In genomic region chr17:26790269-26791214, GRCm38 (mm10) we compare ENCODE assay signal across 27 mouse cellular contexts. TPM values are rescaled to one million over a fixed set of nuclear protein-coding genes. Genes with fewer than 3 reads are reported as not detected.
A peak's percentile ranks its signal among the peaks of the same experiment; 100 is the strongest.
DNase-seq lines count a peak whose midpoint lies in the region; ATAC-seq lines count a peak whose summit lies in the region.
"Had no signal": no experiment of that assay in that cellular context is flagged by ENCODE, and none has a peak within 500 bp of the region (broad histone marks: within the 10 kb centered on the region; RNA-seq: fewer than 3 reads in every experiment).

No protein-coding gene starts in this region.

- no peak overlapping the region for H3K4me2 ChIP-seq in kidney, embryonic 15.5 days
- H3K4me2 ChIP-seq in hindbrain, embryonic 12.5 days (replicated peaks), result no peak overlapping the region
- H3K4me2 ChIP-seq: embryonic facial prominence, embryonic 15.5 days; liver, embryonic 13.5 days had no signal

- H3K4me3 ChIP-seq in kidney, embryonic 15.5 days (replicated peaks), result no peak overlapping the region
- no peak overlapping the region for H3K4me3 ChIP-seq in hindbrain, embryonic 12.5 days
- H3K4me3 ChIP-seq: embryonic facial prominence, embryonic 15.5 days; limb, embryonic 10.5 days; liver, embryonic 13.5 days; midbrain, embryonic 10.5 days had no signal

- no peaks in the 10 kb centered on the region for H3K4me1 ChIP-seq in kidney, embryonic 15.5 days
- no peaks in the 10 kb centered on the region for H3K4me1 ChIP-seq in hindbrain, embryonic 12.5 days
- H3K4me1 ChIP-seq: embryonic facial prominence, embryonic 15.5 days; limb, embryonic 10.5 days; midbrain, embryonic 10.5 days had no signal

- H3K36me3 ChIP-seq in kidney, embryonic 15.5 days, result peaks cover 74% of the 10 kb centered on the region
- peaks cover 68% of the 10 kb centered on the region for H3K36me3 ChIP-seq in hindbrain, embryonic 12.5 days

- DNase-seq in kidney, adult 11 months, result no peak
- peak; percentile 15 for DNase-seq in spleen, adult 12 weeks (ENCODE audit: low spot score)
- no peak for DNase-seq in spleen, postnatal 4 days (ENCODE audit: low spot score in 2 of 2)
- DNase-seq in urinary bladder, adult 18-20 months (ENCODE audit: low spot score in 2 of 2), result no peak
- DNase-seq: adrenal gland, postnatal 14 days; cerebellum, adult 11 months; cerebellum, postnatal 10 days; embryo, embryonic 11 days; gastrocnemius, postnatal 14 days; heart, postnatal 10 days; kidney, adult 8-10 months; liver, embryonic 13.5 days; retina, postnatal 1 day; right cerebral cortex, postnatal 4 days had no signal

- WGBS in kidney, embryonic 15.5 days, result 80% methylated on average over 11 of the region's 11 CpGs
- WGBS in hindbrain, embryonic 12.5 days, result 91% methylated on average over 11 of the region's 11 CpGs

- H3K27ac ChIP-seq in kidney, embryonic 15.5 days, result no peak overlapping the region
- no peak overlapping the region for H3K27ac ChIP-seq in hindbrain, embryonic 12.5 days
- H3K27ac ChIP-seq: embryonic facial prominence, embryonic 15.5 days; limb, embryonic 10.5 days; liver, embryonic 13.5 days; macrophage; midbrain, embryonic 10.5 days had no signal

- H3K9ac ChIP-seq in kidney, embryonic 15.5 days, result no peak overlapping the region
- H3K9ac ChIP-seq in hindbrain, embryonic 12.5 days, result no peak overlapping the region
- H3K9ac ChIP-seq: embryonic facial prominence, embryonic 15.5 days; liver, embryonic 13.5 days had no signal

- peak; percentile 46; the same call in 1 of the 2 replicates for ATAC-seq in kidney, embryonic 15.5 days (replicated peaks; ENCODE audit: low FRiP score)
- peak; percentile 60 for ATAC-seq in neutrophil, adult 5-6 weeks (ENCODE audit: extremely low read depth, insufficient number of reproducible peaks, low FRiP score, poor library complexity, severe bottlenecking)
- no peak for ATAC-seq in hindbrain, embryonic 12.5 days (ENCODE audit: low FRiP score)
- ATAC-seq: CD4-positive, CD25-positive, alpha-beta regulatory T cell, adult 4 months had no signal

- H3K9me3 ChIP-seq in kidney, embryonic 15.5 days (replicated peaks), result no peaks in the 10 kb centered on the region
- no peaks in the 10 kb centered on the region for H3K9me3 ChIP-seq in hindbrain, embryonic 12.5 days (replicated peaks)
- H3K9me3 ChIP-seq: embryonic facial prominence, embryonic 15.5 days; G1E; limb, embryonic 10.5 days; liver, embryonic 13.5 days; midbrain, embryonic 10.5 days had no signal

- H3K27me3 ChIP-seq in kidney, embryonic 15.5 days, result no peaks in the 10 kb centered on the region
- no peaks in the 10 kb centered on the region for H3K27me3 ChIP-seq in hindbrain, embryonic 12.5 days
- H3K27me3 ChIP-seq: embryonic facial prominence, embryonic 15.5 days; liver, embryonic 13.5 days had no signal

RNA-seq across cellular contexts. Expression of gene Bnip1, which starts 9.7 kb away (rescaled TPM):
- 51.3 and 52.3 TPM in 2 replicates for polyA plus RNA-seq in kidney, embryonic 15.5 days (2015; fragmentation: Nextera tagmentation; extraction: Ambion mirVana)
- 31.8 and 35.1 TPM in 2 replicates for total RNA-seq in neutrophil, adult 5-6 weeks (2017)
- 48.5 and 49.7 TPM in 2 replicates for polyA plus RNA-seq in hindbrain, embryonic 12.5 days (2016; fragmentation: Nextera tagmentation; extraction: Ambion mirVana)

RNA-seq across cellular contexts. Expression of gene Nkx2-5, which starts 54.3 kb away (rescaled TPM):
- not detected in 2 replicates for polyA plus RNA-seq in kidney, embryonic 15.5 days (2015; fragmentation: Nextera tagmentation; extraction: Ambion mirVana)
- not detected in 2 replicates for total RNA-seq in neutrophil, adult 5-6 weeks (2017)
- not detected in 2 replicates for polyA plus RNA-seq in hindbrain, embryonic 12.5 days (2016; fragmentation: Nextera tagmentation; extraction: Ambion mirVana)
- total RNA-seq: adrenal gland, postnatal 14 days; G1E; gastrocnemius, postnatal 14 days; layer of hippocampus, adult 8-10 months; left cerebral cortex, adult 18-20 months; midbrain, postnatal 0 days had no signal
- polyA plus RNA-seq: CD4-positive, CD25-positive, alpha-beta regulatory T cell, adult 4 months; G1E; hindbrain, embryonic 11.5 days; liver, embryonic 13.5 days; macrophage; midbrain, embryonic 10.5 days; midbrain, postnatal 0 days had no signal
